Mouse (Mus musculus) layer of hippocampus, postnatal 25 days (tissue): ENCODE data around the gene Olfr1253. TPM values are rescaled to one million over a fixed set of nuclear protein-coding genes. Genes with fewer than 3 reads are reported as not detected.

Source experiments
- DNase-seq, 2 experiments: peaks; one replicate each; pipeline ENCODE4 v3.0.0; 2022; ENCODE audit warnings: mixed read lengths in 2 of 2, low spot score in 1 of 2; ENCODE audit errors: extremely low spot score in 1 of 2
- total RNA-seq, 2 experiments: library from RNA; stranded (reverse); gene quantifications; 2 replicates each; pipeline ENCODE4 v1.2.3; 2021

The Olfr1253 gene
- total RNA-seq: not detected

DNA sequence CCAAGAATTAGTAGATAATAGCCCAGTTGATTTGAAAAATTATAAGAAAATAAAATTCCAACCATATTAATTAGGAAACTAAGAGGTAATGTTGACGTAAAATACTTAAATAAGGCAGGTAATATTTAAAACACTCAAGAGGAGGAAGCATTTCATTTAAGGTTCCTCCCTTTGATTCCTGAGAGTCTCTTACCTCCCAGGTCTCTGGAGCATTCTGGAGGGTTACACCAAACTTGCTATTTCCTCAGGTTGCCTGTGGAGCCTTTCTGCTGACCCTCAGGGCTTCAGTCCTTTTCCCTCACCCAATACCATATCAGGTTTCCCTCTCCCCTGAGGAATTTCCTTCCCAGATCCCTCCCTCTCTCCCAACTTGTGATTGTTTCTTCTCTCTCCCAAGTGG lies at the start of gene Olfr1253:
TSS of gene Olfr1253 (minus strand) at position 101 of the 400 bp plus-strand sequence.
- no peak for DNase-seq

DNA sequence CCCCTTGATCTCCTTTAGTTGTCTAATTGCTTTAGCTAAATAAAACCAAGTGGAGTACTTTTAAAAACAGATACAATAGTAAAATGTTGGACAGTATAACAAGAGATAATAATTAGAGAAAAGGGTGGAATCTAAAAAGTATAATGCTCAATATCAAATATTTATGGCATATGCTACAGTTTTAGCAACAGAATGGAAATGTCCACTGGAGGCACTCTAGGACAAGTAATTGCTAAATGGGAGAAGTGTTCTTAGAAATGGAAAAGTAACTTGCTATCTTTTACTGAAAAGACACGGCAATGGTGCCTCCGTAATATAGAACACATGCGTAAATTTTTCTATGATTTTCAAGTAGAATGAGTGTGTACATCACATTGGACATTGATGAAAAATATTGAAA lies 42.7 kb upstream of the Olfr1253 start:
- no peak for DNase-seq

DNA sequence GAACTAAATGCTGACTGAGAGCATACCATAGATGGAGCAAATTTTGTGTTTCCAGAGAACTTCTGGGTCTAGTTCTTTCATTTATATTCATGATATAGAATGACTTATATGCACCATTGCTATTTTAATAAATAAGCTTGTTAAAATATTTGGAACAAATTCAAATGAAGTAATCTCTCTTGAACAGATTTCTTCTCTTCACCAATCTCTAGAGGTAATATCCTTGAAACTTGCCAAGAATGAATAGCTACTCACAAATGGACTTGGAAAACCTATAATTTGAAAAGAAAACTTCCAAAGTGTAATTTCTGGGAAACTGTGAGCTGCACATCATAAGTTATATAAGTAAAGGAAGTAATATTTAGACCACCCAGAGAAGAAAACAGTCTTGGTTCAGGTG lies 36.6 kb upstream of the Olfr1253 start, which contains the start of gene Olfr1254:
TSS of gene Olfr1254 (minus strand) at position 101 of the 400 bp plus-strand sequence.
- no peak for DNase-seq

DNA sequence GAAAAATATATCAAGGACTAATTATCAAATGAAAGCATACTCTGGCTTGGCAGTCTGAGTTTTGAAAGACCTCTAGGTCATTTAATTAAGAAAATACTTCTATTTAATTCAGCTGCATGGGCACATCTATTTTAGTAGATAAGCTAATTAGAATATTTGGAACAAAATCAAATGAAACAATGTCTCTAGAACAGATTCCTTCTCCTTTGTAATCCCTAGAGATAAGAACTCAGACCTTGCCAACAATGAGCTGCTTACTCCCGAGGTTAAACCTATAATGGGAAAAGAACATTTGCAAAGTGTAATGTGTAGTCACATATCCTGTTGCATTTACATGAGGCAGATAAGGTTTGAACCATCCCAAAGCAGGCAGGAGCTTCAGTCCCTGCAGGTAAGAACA lies 32.0 kb downstream of the Olfr1253 start, which contains the start of gene Olfr1252:
TSS of gene Olfr1252 (minus strand) at position 101 of the 400 bp plus-strand sequence.
- no peak for DNase-seq

Other genes starting within 250 kb of the Olfr1253 start
- gene Olfr1243, start 225.6 kb downstream of the Olfr1253 start, total RNA-seq: not detected
- not detected for gene Olfr1245, start 178.6 kb downstream of the Olfr1253 start, total RNA-seq
- gene Olfr1246, start 163.9 kb downstream of the Olfr1253 start, total RNA-seq: not detected
- gene Olfr1247, start 143.0 kb downstream of the Olfr1253 start, total RNA-seq: not detected
- gene Olfr1248, start 138.8 kb downstream of the Olfr1253 start, total RNA-seq: not detected
- not detected for gene Olfr1249, start 122.1 kb downstream of the Olfr1253 start, total RNA-seq
- not detected for gene Olfr1250, start 95.6 kb downstream of the Olfr1253 start, total RNA-seq
- not detected for gene Olfr1251, start 85.2 kb downstream of the Olfr1253 start, total RNA-seq
- not detected for gene Olfr1252, start 32.1 kb downstream of the Olfr1253 start, total RNA-seq
- not detected for gene Olfr1254, start 36.5 kb upstream of the Olfr1253 start, total RNA-seq
- gene Olfr1255, start 55.0 kb upstream of the Olfr1253 start, total RNA-seq: not detected
- not detected for gene Olfr1256, start 84.5 kb upstream of the Olfr1253 start, total RNA-seq
- not detected for gene Olfr48, start 91.1 kb upstream of the Olfr1253 start, total RNA-seq
- not detected for gene Olfr1257, start 121.3 kb upstream of the Olfr1253 start, total RNA-seq
- not detected for gene Olfr1258, start 170.2 kb upstream of the Olfr1253 start, total RNA-seq
- not detected for gene Olfr1259, start 191.6 kb upstream of the Olfr1253 start, total RNA-seq
- gene Olfr1260, start 217.2 kb upstream of the Olfr1253 start, total RNA-seq: not detected
- not detected for gene Olfr1261, start 234.1 kb upstream of the Olfr1253 start, total RNA-seq
- not detected for gene Olfr1262, start 243.1 kb upstream of the Olfr1253 start, total RNA-seq